Mouse (Mus musculus) neural tube, embryonic 12.5 days (tissue): ENCODE measurements around the gene Col6a2. TPM values are rescaled to one million over a fixed set of nuclear protein-coding genes. Genes with fewer than 3 reads are reported as not detected.

ENCODE experiments used
- ATAC-seq: fragments of 200-750 bp; cut with Nextera tagmentation; 2 replicates; pipeline ENCODE4 v1.8.0; 2017; ENCODE audit warnings: low read depth, mild to moderate bottlenecking, moderate TSS enrichment, moderate library complexity; ENCODE audit not compliant: low FRiP score
- H3K27ac ChIP-seq: fragments of 300-500 bp; sonication (generic); 2 replicates; pipeline ENCODE4 v1.5.1; 2016
- H3K27me3 ChIP-seq: fragments of 300-500 bp; sonication (generic); replicated peaks from 2 replicates; pipeline ENCODE4 v1.6.1; 2016; ENCODE audit warnings: mild to moderate bottlenecking
- H3K36me3 ChIP-seq: fragments of 300-500 bp; sonication (generic); 2 replicates; pipeline ENCODE4 v1.6.1; 2016; ENCODE audit warnings: mild to moderate bottlenecking
- H3K4me1 ChIP-seq: fragments of 300-500 bp; sonication (generic); 2 replicates; pipeline ENCODE4 v1.6.1; 2016
- H3K4me2 ChIP-seq: fragments of 300-500 bp; sonication (generic); replicated peaks from 2 replicates; pipeline ENCODE4 v1.6.1; 2016; ENCODE audit warnings: mild to moderate bottlenecking
- H3K4me3 ChIP-seq: fragments of 300-500 bp; sonication (generic); 2 replicates; pipeline ENCODE4 v1.5.1; 2016
- H3K9ac ChIP-seq: fragments of 300-500 bp; sonication (generic); 2 replicates; pipeline ENCODE4 v1.6.1; 2016; ENCODE audit warnings: mild to moderate bottlenecking
- H3K9me3 ChIP-seq: fragments of 300-500 bp; sonication (generic); 2 replicates; pipeline ENCODE4 v1.6.1; 2016; ENCODE audit warnings: mild to moderate bottlenecking
- WGBS: fragments of 180-500 bp; shearing (Covaris S2); methylation state at CpG from one replicate; pipeline ENCODE4 v1.1.7; 2016; 5-methylcytosine and 5-hydroxymethylcytosine counted together
- polyA plus RNA-seq: library from polyadenylated mRNA; unstranded; fragments of >200 nt; fragmentation: Nextera tagmentation; extraction: Ambion mirVana; gene quantifications from 2 replicates; pipeline ENCODE4 v1.2.1, GENCODE M21; 2016

Gene Col6a2
- polyA plus RNA-seq, 1 experiment from 2014 or later = 31.0 TPM

DNA sequence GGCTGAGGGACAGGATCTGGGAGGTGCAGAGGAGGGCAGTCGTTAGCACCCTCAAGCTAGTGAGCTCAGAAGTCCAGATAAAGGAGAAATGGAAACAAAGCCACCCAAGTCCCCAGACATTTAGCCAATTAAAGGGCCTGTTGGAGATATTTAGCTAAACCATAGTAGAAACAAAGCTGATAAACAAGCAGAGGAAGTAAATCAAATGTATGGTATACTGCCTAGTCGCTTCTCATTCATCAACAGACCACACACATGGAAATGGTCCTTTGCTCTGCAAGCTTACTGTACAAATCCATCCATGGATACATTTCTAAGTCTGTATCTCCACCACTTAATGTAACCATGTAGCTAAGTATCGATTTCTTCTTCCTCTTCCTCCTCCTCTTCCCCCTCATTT is 24.0 kb upstream of the Col6a2 start:
- Histone ChIP-seq H3K36me3 (no peaks in the 10 kb centered on the region), H3K27me3 (no peaks in the 10 kb centered on the region), H3K9me3 (no peaks in the 10 kb centered on the region), H3K9ac (no peak overlapping the region), H3K4me2 (no peak overlapping the region), H3K4me3 (no peak overlapping the region), H3K4me1 (no peaks in the 10 kb centered on the region), H3K27ac (no peak overlapping the region)
- no peak for ATAC-seq
- WGBS = 82% methylated on average over 3 of the region's 3 CpGs

DNA sequence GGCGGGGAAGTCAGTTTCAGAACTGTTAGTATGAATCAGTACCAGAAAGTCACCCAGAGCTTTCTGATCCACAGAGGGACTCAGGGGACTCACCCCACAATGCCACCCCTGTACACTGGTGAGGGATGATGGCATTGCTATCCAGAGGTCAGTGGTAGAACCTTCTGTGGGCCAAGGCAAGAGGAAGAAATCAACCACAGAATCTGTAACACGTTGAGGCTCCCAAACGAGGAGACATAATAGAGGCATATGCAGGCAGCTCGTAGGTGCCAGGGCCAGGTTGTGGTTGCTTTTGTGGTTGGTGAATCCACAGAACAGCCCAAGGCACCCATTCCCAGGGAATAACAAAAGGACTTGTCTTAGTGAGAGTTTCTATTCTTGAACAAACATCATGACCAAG is 22.3 kb upstream of the Col6a2 start:
- ATAC-seq = no peak
- 86% methylated on average over 4 of the region's 4 CpGs for WGBS
- no peak overlapping the region for H3K4me2 ChIP-seq
- no peaks in the 10 kb centered on the region for H3K9me3 ChIP-seq
- no peak overlapping the region for H3K27ac ChIP-seq
- no peak overlapping the region for H3K9ac ChIP-seq
- no peak overlapping the region for H3K4me3 ChIP-seq
- no peaks in the 10 kb centered on the region for H3K27me3 ChIP-seq
- no peaks in the 10 kb centered on the region for H3K4me1 ChIP-seq
- no peaks in the 10 kb centered on the region for H3K36me3 ChIP-seq

DNA sequence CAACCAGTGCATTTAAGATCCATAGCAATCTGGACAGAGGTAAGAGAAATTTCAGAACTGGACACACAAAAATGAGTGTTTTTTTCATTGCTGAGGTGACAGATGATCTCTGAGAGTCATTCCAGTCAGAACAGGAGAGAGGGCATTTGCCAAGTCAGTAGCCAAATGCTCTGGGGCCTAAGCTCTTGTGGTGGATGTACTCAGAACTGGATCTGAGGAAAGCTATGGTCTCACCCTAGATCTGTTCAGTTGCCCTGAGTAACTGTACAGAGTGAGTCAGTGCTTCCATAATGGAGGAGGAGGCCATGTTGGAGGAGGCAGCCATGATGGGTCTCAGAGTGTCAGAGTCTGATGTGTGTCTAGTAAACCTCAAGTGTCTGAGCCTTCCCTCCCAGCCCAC is 21.6 kb upstream of the Col6a2 start:
- H3K9ac ChIP-seq = no peak overlapping the region
- H3K36me3 ChIP-seq = no peaks in the 10 kb centered on the region
- no peak overlapping the region for H3K4me2 ChIP-seq
- H3K9me3 ChIP-seq = no peaks in the 10 kb centered on the region
- ATAC-seq = no peak
- H3K4me3 ChIP-seq = no peak overlapping the region
- H3K27me3 ChIP-seq = no peaks in the 10 kb centered on the region
- no peaks in the 10 kb centered on the region for H3K4me1 ChIP-seq
- no peak overlapping the region for H3K27ac ChIP-seq

DNA sequence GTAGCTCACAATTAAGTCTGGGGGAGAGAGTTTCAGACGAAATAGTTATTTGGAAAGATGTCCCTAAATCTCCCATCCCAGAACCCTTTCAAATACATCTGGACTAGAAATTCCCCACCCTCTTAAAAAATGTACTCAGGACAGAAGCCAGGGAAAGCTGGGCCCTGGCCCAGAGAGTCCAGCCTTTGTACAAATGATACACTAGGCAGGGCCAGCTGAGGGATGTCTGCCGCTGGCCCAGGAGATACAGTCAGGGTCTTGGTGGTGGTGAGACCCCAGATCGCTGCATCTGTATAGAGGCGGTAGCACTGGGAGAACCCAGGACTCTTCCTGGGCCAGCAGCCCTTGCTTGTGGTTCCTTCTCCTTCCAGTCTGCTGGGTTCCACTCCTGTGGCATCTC is 20.6 kb upstream of the Col6a2 start:
- no peak for ATAC-seq
- H3K36me3 ChIP-seq = no peaks in the 10 kb centered on the region
- H3K9ac ChIP-seq = no peak overlapping the region
- no peaks in the 10 kb centered on the region for H3K27me3 ChIP-seq
- no peak overlapping the region for H3K27ac ChIP-seq
- H3K4me2 ChIP-seq = no peak overlapping the region
- no peaks in the 10 kb centered on the region for H3K4me1 ChIP-seq
- H3K9me3 ChIP-seq = no peaks in the 10 kb centered on the region
- WGBS = 90% methylated on average over 4 of the region's 4 CpGs
- no peak overlapping the region for H3K4me3 ChIP-seq

DNA sequence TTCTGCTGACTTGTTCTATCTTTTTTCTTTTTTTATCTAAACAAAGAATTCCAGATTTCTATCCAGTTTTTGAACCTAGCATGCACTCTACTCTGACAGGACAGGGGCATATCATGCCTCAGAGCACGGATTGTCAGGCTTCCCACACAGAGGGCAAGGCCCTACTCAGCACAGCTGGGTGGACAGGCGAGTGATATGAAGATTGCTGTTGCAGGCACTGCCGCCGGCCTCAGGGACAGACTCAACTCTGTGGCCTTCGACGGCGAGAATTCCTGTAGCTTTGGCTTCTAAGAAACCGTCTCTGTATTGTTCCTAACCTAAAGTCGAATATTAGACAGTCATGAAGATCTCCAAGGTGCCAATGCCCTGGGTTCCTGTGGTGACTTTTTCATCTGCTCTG is 20.0 kb upstream of the Col6a2 start:
- no peak overlapping the region for H3K27ac ChIP-seq
- 78% methylated on average over 9 of the region's 9 CpGs for WGBS
- no peaks in the 10 kb centered on the region for H3K27me3 ChIP-seq
- no peaks in the 10 kb centered on the region for H3K36me3 ChIP-seq
- no peaks in the 10 kb centered on the region for H3K9me3 ChIP-seq
- H3K4me3 ChIP-seq = no peak overlapping the region
- no peak for ATAC-seq
- H3K4me1 ChIP-seq = no peaks in the 10 kb centered on the region
- H3K9ac ChIP-seq = no peak overlapping the region
- H3K4me2 ChIP-seq = no peak overlapping the region

DNA sequence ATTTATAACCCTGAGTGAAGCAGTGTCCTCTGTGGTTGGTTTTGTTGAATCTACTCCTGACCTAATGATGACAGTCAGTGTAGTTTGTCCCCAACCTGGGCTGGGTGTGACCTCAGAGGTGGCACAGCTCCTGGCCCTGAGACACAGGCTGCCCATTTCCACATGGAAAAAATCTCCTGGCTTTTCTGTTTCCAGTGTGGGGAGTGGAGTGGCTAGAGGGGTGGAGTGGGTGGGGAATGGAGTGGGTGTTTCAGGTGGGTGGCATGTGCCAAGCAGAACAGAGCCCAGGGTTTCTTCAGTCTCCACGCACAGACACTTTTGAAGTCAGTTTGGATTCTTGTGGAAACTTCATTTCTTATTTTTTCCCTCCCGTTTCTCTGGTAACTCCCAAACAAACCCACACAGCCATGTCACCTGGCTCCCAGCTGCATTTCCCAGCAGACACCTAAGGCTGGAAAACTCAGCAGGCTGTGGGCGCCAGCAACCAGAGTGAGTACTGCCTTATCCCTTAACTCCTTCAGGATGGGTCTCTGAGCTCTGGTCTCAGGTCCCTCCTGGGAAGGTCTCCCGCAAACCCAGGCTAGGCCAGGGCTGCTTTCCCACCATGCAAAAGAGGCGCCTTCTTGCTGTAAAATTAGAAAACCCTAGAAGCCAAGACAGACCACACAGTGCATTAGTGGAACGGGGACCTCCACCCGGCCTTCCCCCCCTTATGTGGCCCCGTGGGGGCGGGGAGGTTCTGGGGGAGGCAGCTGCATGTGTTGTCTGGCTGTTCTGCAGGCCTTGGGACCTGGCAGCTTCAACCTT is 19.4 kb upstream of the Col6a2 start:
- Histone ChIP-seq H3K4me1 (no peaks in the 10 kb centered on the region), H3K4me3 (no peak overlapping the region), H3K27ac (no peak overlapping the region), H3K4me2 (no peak overlapping the region), H3K27me3 (no peaks in the 10 kb centered on the region), H3K9ac (no peak overlapping the region), H3K36me3 (no peaks in the 10 kb centered on the region), H3K9me3 (no peaks in the 10 kb centered on the region)
- no peak for ATAC-seq
- 74% methylated on average over 9 of the region's 9 CpGs for WGBS

DNA sequence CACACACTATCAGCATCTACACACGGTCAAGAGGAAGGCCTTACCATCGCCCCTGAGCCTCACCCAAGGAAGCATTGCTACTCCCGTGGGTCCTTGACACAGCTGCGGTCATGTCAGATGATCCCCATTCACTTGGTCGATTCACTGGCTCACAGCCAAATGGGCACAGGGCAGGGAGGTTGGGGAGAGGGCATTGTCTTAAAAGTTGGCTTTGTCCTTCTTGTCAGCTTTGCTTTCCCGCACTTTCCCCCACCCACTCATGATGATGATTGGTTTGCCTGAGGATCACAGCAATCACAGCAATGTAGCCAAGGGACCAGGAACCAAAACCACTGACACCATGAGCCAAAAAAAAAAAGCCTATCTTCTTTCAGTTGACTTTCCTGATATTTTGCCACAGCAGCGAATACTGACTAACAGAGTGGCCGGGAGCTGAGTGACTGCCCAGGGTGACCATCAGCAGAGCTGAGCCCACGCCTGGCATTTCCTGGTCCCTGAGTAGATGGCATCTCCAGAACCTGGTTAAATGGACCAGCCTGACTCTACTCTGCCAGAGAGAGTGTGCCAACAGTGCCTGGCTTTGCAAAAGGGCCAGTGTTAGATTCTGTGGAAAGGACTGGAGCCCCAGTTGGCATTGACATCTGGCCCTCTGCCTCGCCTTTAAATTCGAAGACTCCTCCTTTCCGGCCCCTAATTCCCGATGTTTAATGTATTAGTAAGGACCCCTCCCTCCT is 18.6 kb upstream of the Col6a2 start:
- WGBS = 85% methylated on average over 13 of the region's 13 CpGs
- no peak for ATAC-seq
- Histone ChIP-seq H3K27ac (no peak overlapping the region), H3K4me2 (no peak overlapping the region), H3K9me3 (no peaks in the 10 kb centered on the region), H3K4me3 (no peak overlapping the region), H3K4me1 (no peaks in the 10 kb centered on the region), H3K36me3 (no peaks in the 10 kb centered on the region), H3K27me3 (no peaks in the 10 kb centered on the region), H3K9ac (no peak overlapping the region)

DNA sequence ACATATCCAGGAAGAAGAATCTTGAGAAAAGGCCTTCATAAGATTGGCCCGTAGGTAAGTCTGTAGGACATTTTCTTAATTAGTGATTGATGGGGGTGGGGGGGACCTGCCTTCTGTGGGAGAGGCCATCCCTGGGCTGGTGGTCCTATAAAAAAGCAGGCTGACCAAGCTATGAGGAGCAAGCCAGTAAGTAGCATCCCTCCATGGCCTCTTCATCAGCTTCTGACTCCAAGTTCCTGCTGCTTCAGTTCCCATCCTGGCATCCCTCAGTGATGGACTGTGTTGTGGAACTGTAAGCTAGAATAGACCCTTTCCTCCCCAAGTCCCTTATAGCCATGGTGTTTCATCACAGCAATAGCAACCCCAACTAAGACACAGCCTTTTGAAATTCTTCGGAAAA is 16.5 kb upstream of the Col6a2 start:
- Histone ChIP-seq H3K36me3 (no peaks in the 10 kb centered on the region), H3K27me3 (no peaks in the 10 kb centered on the region), H3K4me3 (no peak overlapping the region), H3K9me3 (no peaks in the 10 kb centered on the region), H3K27ac (no peak overlapping the region), H3K9ac (no peak overlapping the region), H3K4me1 (no peaks in the 10 kb centered on the region), H3K4me2 (no peak overlapping the region)
- ATAC-seq = no peak
- WGBS = 90% methylated on average over 2 of the region's 2 CpGs

DNA sequence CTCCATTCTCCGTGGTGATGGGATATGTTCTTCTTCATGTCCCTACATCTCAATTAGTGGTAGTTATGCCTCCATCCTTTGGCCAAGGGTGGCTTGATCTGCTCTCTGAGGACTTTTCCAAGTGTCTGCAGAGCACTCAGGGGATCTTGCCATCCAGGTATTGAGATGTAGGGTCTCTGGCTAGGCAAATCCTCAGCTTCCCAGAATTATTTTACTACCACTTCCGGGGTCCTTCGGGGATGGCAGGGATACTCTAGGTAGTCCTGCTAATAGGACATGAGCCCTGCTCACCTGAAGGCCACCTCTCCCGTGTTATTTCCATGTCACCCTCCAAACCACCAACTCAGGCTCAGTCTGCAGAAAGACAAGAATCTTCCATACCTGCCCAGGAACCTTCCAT is 13.2 kb upstream of the Col6a2 start:
- Histone ChIP-seq H3K36me3 (no peaks in the 10 kb centered on the region), H3K27ac (no peak overlapping the region), H3K4me2 (no peak overlapping the region), H3K4me1 (no peaks in the 10 kb centered on the region), H3K27me3 (no peaks in the 10 kb centered on the region), H3K9me3 (no peaks in the 10 kb centered on the region), H3K9ac (no peak overlapping the region), H3K4me3 (no peak overlapping the region)
- 85% methylated on average over 4 of the region's 4 CpGs for WGBS
- ATAC-seq = no peak

DNA sequence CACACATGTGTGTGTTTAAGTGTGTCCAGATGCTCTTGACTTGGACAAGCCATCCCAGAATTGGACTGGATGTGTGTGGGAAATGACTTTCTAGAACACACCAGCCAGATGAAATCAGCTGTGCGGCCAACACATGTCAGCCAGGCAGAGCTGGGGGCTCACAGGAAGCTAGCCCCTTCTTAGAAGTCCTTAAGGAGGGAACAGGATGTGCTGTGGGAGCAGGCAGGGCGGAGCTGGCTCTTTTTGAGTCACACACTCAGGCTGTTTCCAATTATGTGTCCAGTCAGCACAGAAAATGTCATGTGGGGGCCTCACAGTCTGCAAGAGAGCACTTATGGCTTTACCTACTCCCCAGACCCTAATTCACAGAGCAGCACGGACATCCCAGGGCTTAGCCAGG is 12.6 kb upstream of the Col6a2 start:
- WGBS = 71% methylated on average over 3 of the region's 3 CpGs
- Histone ChIP-seq H3K4me3 (no peak overlapping the region), H3K27me3 (no peaks in the 10 kb centered on the region), H3K9ac (no peak overlapping the region), H3K4me1 (no peaks in the 10 kb centered on the region), H3K27ac (no peak overlapping the region), H3K36me3 (no peaks in the 10 kb centered on the region), H3K4me2 (no peak overlapping the region), H3K9me3 (no peaks in the 10 kb centered on the region)
- ATAC-seq = no peak

DNA sequence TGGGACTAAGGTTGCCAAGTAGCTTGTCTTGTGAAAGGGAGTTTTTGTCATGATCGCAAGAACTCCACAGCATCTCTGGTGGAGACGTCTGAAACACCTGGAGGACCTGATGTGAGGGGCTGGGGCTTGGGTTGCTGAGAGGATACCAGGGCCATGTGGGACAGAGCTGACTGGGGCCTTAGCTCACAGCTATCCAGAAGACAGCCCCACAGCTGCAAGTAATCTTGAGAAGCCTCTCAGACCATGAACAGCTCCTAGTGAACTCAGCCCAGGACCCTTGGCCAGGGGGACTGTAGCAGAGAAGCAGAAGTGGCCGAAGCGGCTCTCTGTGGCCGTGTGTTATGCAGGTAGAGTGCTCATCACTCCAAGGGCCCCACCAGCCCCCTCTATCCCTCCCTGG is 11.2 kb upstream of the Col6a2 start:
- Histone ChIP-seq H3K27me3 (no peaks in the 10 kb centered on the region), H3K4me3 (no peak overlapping the region), H3K27ac (no peak overlapping the region), H3K36me3 (no peaks in the 10 kb centered on the region), H3K9ac (no peak overlapping the region), H3K4me1 (no peaks in the 10 kb centered on the region), H3K4me2 (no peak overlapping the region), H3K9me3 (no peaks in the 10 kb centered on the region)
- WGBS = 90% methylated on average over 5 of the region's 5 CpGs
- no peak for ATAC-seq

DNA sequence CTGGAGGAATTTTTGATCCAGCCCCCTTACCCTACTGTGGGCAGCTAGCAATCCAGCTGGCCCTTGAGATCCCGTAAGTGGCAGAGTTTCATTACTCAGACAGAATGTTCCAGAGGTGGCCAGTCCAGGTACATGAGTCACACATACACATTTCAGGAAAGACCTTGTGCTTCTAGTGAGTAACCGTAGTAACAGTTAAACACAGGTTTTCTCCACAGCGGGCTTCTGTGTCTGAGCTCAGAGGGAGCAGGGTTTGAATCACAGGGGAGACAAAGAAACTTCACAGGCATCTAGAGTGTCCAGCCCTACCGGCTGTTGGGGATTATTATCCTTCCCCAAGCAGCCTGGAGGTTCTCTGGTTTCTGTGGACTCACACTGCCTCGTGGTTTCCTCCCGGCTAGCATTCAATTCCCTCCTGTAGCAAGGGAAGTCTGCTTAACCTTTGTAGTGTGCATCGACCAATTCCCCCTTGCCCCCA is 10.7 kb upstream of the Col6a2 start:
- no peak overlapping the region for H3K4me3 ChIP-seq
- H3K9ac ChIP-seq = no peak overlapping the region
- H3K4me2 ChIP-seq = no peak overlapping the region
- H3K36me3 ChIP-seq = no peaks in the 10 kb centered on the region
- no peaks in the 10 kb centered on the region for H3K9me3 ChIP-seq
- 62% methylated on average over 7 of the region's 7 CpGs for WGBS
- no peaks in the 10 kb centered on the region for H3K27me3 ChIP-seq
- H3K4me1 ChIP-seq = no peaks in the 10 kb centered on the region
- no peak for ATAC-seq
- no peak overlapping the region for H3K27ac ChIP-seq

DNA sequence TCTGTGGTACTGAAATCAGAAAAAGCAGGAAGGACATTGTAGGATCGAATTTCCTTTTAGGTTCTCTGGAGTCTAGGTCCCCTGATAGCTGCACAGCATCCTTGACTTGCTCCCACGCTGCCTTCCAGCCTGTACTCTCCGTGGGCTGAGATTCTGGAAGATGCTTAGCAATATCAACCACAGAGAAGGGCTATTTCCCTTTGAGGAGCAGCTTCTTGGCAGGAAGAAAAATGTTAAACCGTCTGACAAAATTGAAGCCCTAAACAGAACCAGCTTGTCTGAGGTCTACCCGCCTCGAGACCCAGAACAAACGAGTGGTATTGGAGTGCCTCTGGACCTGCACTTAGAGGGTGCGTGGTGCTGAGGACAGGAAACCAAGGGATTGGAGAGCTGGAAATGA is 9.2 kb upstream of the Col6a2 start:
- WGBS = 83% methylated on average over 8 of the region's 8 CpGs
- H3K36me3 ChIP-seq = no peaks in the 10 kb centered on the region
- H3K9ac ChIP-seq = no peak overlapping the region
- ATAC-seq = no peak
- H3K4me2 ChIP-seq = no peak overlapping the region
- no peak overlapping the region for H3K4me3 ChIP-seq
- no peak overlapping the region for H3K27ac ChIP-seq
- no peaks in the 10 kb centered on the region for H3K4me1 ChIP-seq
- H3K27me3 ChIP-seq = no peaks in the 10 kb centered on the region
- no peaks in the 10 kb centered on the region for H3K9me3 ChIP-seq
